Comparison of ENCODE assay signal across 7 mouse cellular contexts in the genomic region with DNA sequence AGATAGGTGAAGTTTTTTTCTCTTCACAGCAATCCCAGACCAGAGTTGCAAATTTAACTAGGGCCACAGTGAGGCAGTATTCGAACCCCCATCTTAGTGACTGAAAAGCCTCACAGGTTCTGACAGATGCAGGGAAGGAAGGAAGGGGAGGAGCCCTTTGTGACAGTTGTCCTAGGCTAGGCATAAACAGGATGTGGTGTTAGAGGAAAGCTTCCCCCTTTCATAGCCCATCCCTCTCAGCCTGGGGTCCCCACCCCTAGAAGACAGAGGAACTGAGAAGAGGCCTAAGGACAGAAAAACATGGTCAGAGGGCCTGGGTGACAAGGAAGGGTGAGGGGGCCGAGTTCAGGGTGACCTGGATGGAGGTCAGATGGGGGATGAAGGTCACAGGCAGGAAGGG. TPM values are rescaled to one million over a fixed set of nuclear protein-coding genes. Genes with fewer than 3 reads are reported as not detected.
DNase-seq lines count a peak whose midpoint lies in the region; ATAC-seq and TF ChIP-seq lines count a peak whose summit lies in the region.

No protein-coding gene starts in this region.

- TF ChIP-seq POLR2A in CH12.LX (IDR thresholded peaks at IDR 0.05; ENCODE audit: low read depth, low read length): peak; percentile 54; the same call in 1 of the 2 replicates

- in situ Hi-C loops in CH12.LX (cut with MboI; ENCODE audit: low pct_ligation_motif_present, low pct_unique_long_range_greater_than_20kb, low sequenced_read_pairs): no loop called here

- no peaks in the 10 kb centered on the region for H3K9me3 ChIP-seq in CH12.LX (replicated peaks; ENCODE audit: low read length)
- H3K9me3 ChIP-seq in kidney, postnatal 0 days (replicated peaks; ENCODE audit: low read length): no peaks in the 10 kb centered on the region
- H3K9me3 ChIP-seq in megakaryocyte, embryonic 14.5 days: no peaks in the 10 kb centered on the region

- WGBS in kidney, postnatal 0 days: 41% methylated on average over 2 of the region's 2 CpGs

- DNase-seq in CH12.LX (ENCODE audit: extremely low read depth): peak; percentile 90
- DNase-seq in kidney, postnatal 0 days (ENCODE audit: low spot score): peak; percentile 50
- peak; percentile 76 for DNase-seq in thymus, postnatal 4 days
- DNase-seq in retina, postnatal 1 day: no peak
- no peak for DNase-seq in gastrocnemius, postnatal 36 days

- peaks cover 16 to 60% of the 10 kb centered on the region in 2 experiments for H3K4me1 ChIP-seq in CH12.LX (ENCODE audit: control insufficient read depth in 1 of 2, insufficient read depth in 2 of 2)
- no peaks in the 10 kb centered on the region for H3K4me1 ChIP-seq in kidney, postnatal 0 days (replicated peaks; ENCODE audit: insufficient read depth, low read length)
- H3K4me1 ChIP-seq in megakaryocyte, embryonic 14.5 days: peaks cover 82% of the 10 kb centered on the region

- dilution Hi-C loops in CH12.LX (cut with MboI; ENCODE audit: extremely low pct_ligation_motif_present, extremely low pct_unique_long_range_greater_than_20kb, low sequenced_read_pairs): no loop called here

- no peaks in the 10 kb centered on the region for H3K27me3 ChIP-seq in CH12.LX (replicated peaks)
- H3K27me3 ChIP-seq in kidney, postnatal 0 days (ENCODE audit: insufficient read depth, low read length): no peaks in the 10 kb centered on the region
- no peaks in the 10 kb centered on the region for H3K27me3 ChIP-seq in megakaryocyte, embryonic 14.5 days (replicated peaks)

- no peaks in the 10 kb centered on the region for H3K79me2 ChIP-seq in CH12.LX (replicated peaks; ENCODE audit: control insufficient read depth, extremely low read depth, insufficient read depth, poor library complexity, severe bottlenecking)

- no peak for TF ChIP-seq EP300 in CH12.LX (IDR thresholded peaks at IDR 0.05; ENCODE audit: low read length)

- peak; percentile 42 for TF ChIP-seq RAD21 in CH12.LX (IDR thresholded peaks at IDR 0.05; ENCODE audit: low read depth, low read length)

- peak in 1 of 2 experiments; percentile 63; a peak in 2 of 4 replicates for TF ChIP-seq CTCF in CH12.LX (conservative IDR thresholded peaks at IDR 0.05 in 1 of 2, IDR thresholded peaks at IDR 0.05 in 1 of 2; ENCODE audit: low read depth in 2 of 2, low read length in 2 of 2)
- TF ChIP-seq CTCF in kidney, postnatal 0 days (IDR thresholded peaks at IDR 0.05; ENCODE audit: low read depth): peak; percentile 15; the same call in 1 of the 2 replicates

- H3K27ac ChIP-seq in CH12.LX (ENCODE audit: insufficient read depth, low read depth): peak overlapping the region; percentile 95
- H3K27ac ChIP-seq in kidney, postnatal 0 days: peak overlapping the region; percentile 58; the same call in 1 of the 2 replicates

- peak overlapping the region; percentile 59 for H3K9ac ChIP-seq in CH12.LX (ENCODE audit: insufficient read depth, low read depth)
- no peak overlapping the region for H3K9ac ChIP-seq in kidney, postnatal 0 days (ENCODE audit: low read depth, low read length)

- ATAC-seq in activated CD4-positive, CD25-positive, alpha-beta regulatory T cell, adult 4 months: peak; percentile 52
- ATAC-seq in kidney, postnatal 0 days (replicated peaks; ENCODE audit: low FRiP score, low read depth): no peak

- H3K4me2 ChIP-seq in CH12.LX (ENCODE audit: insufficient read depth, low read depth, poor library complexity, severe bottlenecking): peak overlapping the region; percentile 73
- H3K4me2 ChIP-seq in kidney, postnatal 0 days (ENCODE audit: low read length): no peak overlapping the region

- peak overlapping the region; percentile 42 to 48 (median 48) for H3K4me3 ChIP-seq in CH12.LX (replicated peaks in 1 of 3; ENCODE audit: low read depth in 2 of 3, low read length in 2 of 3, poor library complexity in 1 of 3)
- H3K4me3 ChIP-seq in kidney, postnatal 0 days (replicated peaks; ENCODE audit: low read depth, low read length): no peak overlapping the region
- peak overlapping the region; percentile 90 for H3K4me3 ChIP-seq in megakaryocyte, embryonic 14.5 days (replicated peaks)

- intact Hi-C loops in gastrocnemius, postnatal 36 days (cut with DNase I): loop anchor here (5.0 kb wide), 1 partner anchor 282 kb away; no protein-coding TSS in a partner anchor

- H3K36me3 ChIP-seq in CH12.LX (replicated peaks in 1 of 2; ENCODE audit: control insufficient read depth in 1 of 2, insufficient read depth in 1 of 2, low read length in 1 of 2): peaks cover 0 to 9% of the 10 kb centered on the region in 2 experiments
- H3K36me3 ChIP-seq in kidney, postnatal 0 days (ENCODE audit: insufficient read depth, low read length): no peaks in the 10 kb centered on the region
- H3K36me3 ChIP-seq in megakaryocyte, embryonic 14.5 days (replicated peaks; ENCODE audit: low read length): peaks cover 21% of the 10 kb centered on the region

TF ChIP-seq in CH12.LX, 34 proteins besides CTCF, POLR2A, EP300 and RAD21 (continues in another document):
- TF ChIP-seq HCFC1 (IDR thresholded peaks at IDR 0.05; ENCODE audit: low read depth, low read length) (peak; percentile 57; the same call in 1 of the 2 replicates), ETS1 (conservative IDR thresholded peaks at IDR 0.05; ENCODE audit: low read depth, low read length) (peak; percentile 39; the same call in 1 of the 2 replicates), UBTF (IDR thresholded peaks at IDR 0.05; ENCODE audit: low read depth, low read length) (no peak), KAT2A (IDR thresholded peaks at IDR 0.05; ENCODE audit: insufficient replicate concordance, low read length) (no peak), USF2 (conservative IDR thresholded peaks at IDR 0.05; ENCODE audit: low read depth, low read length) (no peak), MAX (IDR thresholded peaks at IDR 0.05; ENCODE audit: low read length) (no peak), ZMIZ1 (IDR thresholded peaks at IDR 0.05; ENCODE audit: low read depth, low read length) (0 out of 2 replicates have a peak, but pooled peaks have one; percentile 28), NRF1 (IDR thresholded peaks at IDR 0.05; ENCODE audit: low read depth, low read length) (no peak), SMC3 (IDR thresholded peaks at IDR 0.05; ENCODE audit: low read depth, low read length) (peak; percentile 37), PAX5 (IDR thresholded peaks at IDR 0.05; ENCODE audit: low read length) (no peak), NELFE (IDR thresholded peaks at IDR 0.05; ENCODE audit: low read depth, low read length) (no peak; the same call in 1 of the 2 replicates), E2F4 (IDR thresholded peaks at IDR 0.05; ENCODE audit: insufficient replicate concordance, low read depth, low read length) (no peak), BHLHE40 (IDR thresholded peaks at IDR 0.05; ENCODE audit: low read depth, low read length) (no peak), MEF2A (IDR thresholded peaks at IDR 0.05; ENCODE audit: borderline replicate concordance, low read depth, low read length) (peak; percentile 39; the same call in 1 of the 2 replicates), TCF12 (IDR thresholded peaks at IDR 0.05; ENCODE audit: low read depth, low read length) (peak; percentile 57; the same call in 1 of the 2 replicates), IRF4 (IDR thresholded peaks at IDR 0.05; ENCODE audit: low read depth, low read length) (peak; percentile 82), MYC (IDR thresholded peaks at IDR 0.05; ENCODE audit: low read depth, low read length) (no peak), USF1 (IDR thresholded peaks at IDR 0.05; ENCODE audit: low read depth, low read length) (no peak), MAZ (IDR thresholded peaks at IDR 0.05; ENCODE audit: low read depth, low read length) (peak; percentile 71; the same call in 1 of the 2 replicates), CHD1 (IDR thresholded peaks at IDR 0.05; ENCODE audit: low read depth, low read length) (no peak), ZC3H11A (IDR thresholded peaks at IDR 0.05; ENCODE audit: low read depth, low read length) (no peak)

RNA-seq across cellular contexts. Expression of gene Gmfg, which starts 3.5 kb away (rescaled TPM):
- 64.3 and 87.9 TPM in 2 replicates for total RNA-seq in CH12.LX (2012; rRNA removed)
- total RNA-seq in CH12.LX (2014; rRNA removed): 51.6 and 52.3 TPM in 2 replicates
- 45.1 and 45.9 TPM in 2 replicates for polyA plus RNA-seq in CH12.LX (2012; ENCODE audit: insufficient read length, low read depth)
- polyA plus RNA-seq in activated CD4-positive, CD25-positive, alpha-beta regulatory T cell, adult 4 months (2017; shearing (Covaris generic)): 100 to 1,000 TPM; 694 to 773 TPM
- polyA plus RNA-seq in kidney, postnatal 0 days (2015; fragmentation: Nextera tagmentation; extraction: Ambion mirVana): 19.5 and 23.8 TPM in 2 replicates
- polyA plus RNA-seq in megakaryocyte, embryonic 14.5 days (2012; ENCODE audit: insufficient read depth, low replicate concordance): 4.7 and 41.3 TPM in 2 replicates
- total RNA-seq in gastrocnemius, postnatal 36 days (2021): 1 to 10 TPM; 2.2 to 4.4 TPM

RNA-seq across cellular contexts. Expression of gene Lrfn1, which starts 11.0 kb away (rescaled TPM):
- total RNA-seq in CH12.LX (2012; rRNA removed): 1.9 and 2.7 TPM in 2 replicates
- total RNA-seq in CH12.LX (2014; rRNA removed): 0.31 and 0.67 TPM in 2 replicates
- 0.99 and 1.00 TPM in 2 replicates for polyA plus RNA-seq in CH12.LX (2012; ENCODE audit: insufficient read length, low read depth)
- not detected for polyA plus RNA-seq in activated CD4-positive, CD25-positive, alpha-beta regulatory T cell, adult 4 months (2017; shearing (Covaris generic))
- 2.1 and 2.8 TPM in 2 replicates for polyA plus RNA-seq in kidney, postnatal 0 days (2015; fragmentation: Nextera tagmentation; extraction: Ambion mirVana)
- polyA plus RNA-seq in megakaryocyte, embryonic 14.5 days (2012; ENCODE audit: insufficient read depth, low replicate concordance): 3.4 and 4.0 TPM in 2 replicates
- total RNA-seq in gastrocnemius, postnatal 36 days (2021): under 1 TPM; 0.20 to 0.30 TPM

RNA-seq across cellular contexts. Expression of gene Paf1, which starts 48.0 kb away (rescaled TPM):
- 45.9 and 71.0 TPM in 2 replicates for total RNA-seq in CH12.LX (2012; rRNA removed)
- total RNA-seq in CH12.LX (2014; rRNA removed): 42.2 and 57.8 TPM in 2 replicates
- polyA plus RNA-seq in CH12.LX (2012; ENCODE audit: insufficient read length, low read depth): 105 and 151 TPM in 2 replicates
- polyA plus RNA-seq in activated CD4-positive, CD25-positive, alpha-beta regulatory T cell, adult 4 months (2017; shearing (Covaris generic)): 10 to 100 TPM; 49.2 to 65.4 TPM
- 60.2 and 70.3 TPM in 2 replicates for polyA plus RNA-seq in kidney, postnatal 0 days (2015; fragmentation: Nextera tagmentation; extraction: Ambion mirVana)
- polyA plus RNA-seq in megakaryocyte, embryonic 14.5 days (2012; ENCODE audit: insufficient read depth, low replicate concordance): 38.6 and 78.0 TPM in 2 replicates
- total RNA-seq in gastrocnemius, postnatal 36 days (2021): 10 to 100 TPM; 27.0 to 27.6 TPM

RNA-seq across cellular contexts. Expression of gene Med29, which starts 48.2 kb away (rescaled TPM):
- total RNA-seq in CH12.LX (2012; rRNA removed) (23.5 and 27.8 TPM in 2 replicates), CH12.LX (2014; rRNA removed) (19.4 and 19.8 TPM in 2 replicates)
- polyA plus RNA-seq in CH12.LX (2012; ENCODE audit: insufficient read length, low read depth): 25.4 and 26.9 TPM in 2 replicates
- polyA plus RNA-seq in activated CD4-positive, CD25-positive, alpha-beta regulatory T cell, adult 4 months (2017; shearing (Covaris generic)): 10 to 100 TPM; 29.7 to 30.6 TPM
- polyA plus RNA-seq in kidney, postnatal 0 days (2015; fragmentation: Nextera tagmentation; extraction: Ambion mirVana): 44.6 and 47.8 TPM in 2 replicates
- polyA plus RNA-seq in megakaryocyte, embryonic 14.5 days (2012; ENCODE audit: insufficient read depth, low replicate concordance): 15.2 and 24.0 TPM in 2 replicates
- 10 to 100 TPM; 19.1 to 22.1 TPM for total RNA-seq in gastrocnemius, postnatal 36 days (2021)

Comparison
In these comparisons a context has a peak if more than half of its experiments do, and no peak if none do; other contexts are left out.
1. DNase-seq: peak in CH12.LX (single experiment), kidney, postnatal 0 days (single experiment) and thymus, postnatal 4 days (single experiment); none in retina, postnatal 1 day (single experiment) and gastrocnemius, postnatal 36 days (0 of 2).
2. RNA of gene Gmfg, which starts 3.5 kb away (polyA plus RNA-seq): 694 to 773 TPM in activated CD4-positive, CD25-positive, alpha-beta regulatory T cell, adult 4 months; 45.1 to 45.9 TPM in CH12.LX, 4.7 to 41.3 TPM in megakaryocyte, embryonic 14.5 days and 19.5 to 23.8 TPM in kidney, postnatal 0 days; every median in the first group is over 10 times any median in the second.